Mouse (Mus musculus) embryonic facial prominence, embryonic 15.5 days (tissue): ENCODE results near the gene Paf1. TPM values are rescaled to one million over a fixed set of nuclear protein-coding genes. Genes with fewer than 3 reads are reported as not detected.
"Not testable (repeated sequence)": the region's sequence is repeated elsewhere in the genome, so short reads cannot be mapped to it uniquely, and the experiment has no call there.

Experiments
- ATAC-seq: fragments of 200-750 bp; cut with Nextera tagmentation; 2 replicates; pipeline ENCODE4 v1.8.0; 2017; ENCODE audit warnings: low read depth, moderate TSS enrichment; ENCODE audit not compliant: insufficient number of reproducible peaks, low FRiP score, low TSS enrichment
- H3K27ac ChIP-seq: fragments of 300-500 bp; sonication (generic); replicated peaks from 2 replicates; pipeline ENCODE4 v1.5.1; 2015; ENCODE audit warnings: mild to moderate bottlenecking, inconsistent platforms
- H3K27me3 ChIP-seq: fragments of 300-500 bp; sonication (generic); 2 replicates; pipeline ENCODE4 v1.6.1; 2015; ENCODE audit warnings: inconsistent platforms
- H3K36me3 ChIP-seq: fragments of 300-500 bp; sonication (generic); 2 replicates; pipeline ENCODE4 v1.6.1; 2015; ENCODE audit warnings: mild to moderate bottlenecking, inconsistent platforms
- H3K4me1 ChIP-seq: fragments of 300-500 bp; sonication (generic); 2 replicates; pipeline ENCODE4 v1.6.1; 2015; ENCODE audit warnings: inconsistent platforms
- H3K4me2 ChIP-seq: fragments of 300-500 bp; sonication (generic); replicated peaks from 2 replicates; pipeline ENCODE4 v1.6.1; 2015; ENCODE audit warnings: mild to moderate bottlenecking, inconsistent platforms
- H3K4me3 ChIP-seq: fragments of 300-500 bp; sonication (generic); replicated peaks from 2 replicates; pipeline ENCODE4 v1.5.1; 2015; ENCODE audit warnings: mild to moderate bottlenecking, inconsistent platforms
- H3K9ac ChIP-seq: fragments of 300-500 bp; sonication (generic); 2 replicates; pipeline ENCODE4 v1.6.1; 2015; ENCODE audit warnings: inconsistent platforms
- H3K9me3 ChIP-seq: fragments of 300-500 bp; sonication (generic); replicated peaks from 2 replicates; pipeline ENCODE4 v1.6.1; 2016; ENCODE audit warnings: inconsistent platforms
- WGBS: fragments of 180-500 bp; shearing (Covaris S2); methylation state at CpG from one replicate; pipeline ENCODE4 v1.1.7; 2015; 5-methylcytosine and 5-hydroxymethylcytosine counted together
- polyA plus RNA-seq: library from polyadenylated mRNA; unstranded; fragments of >200 nt; fragmentation: Nextera tagmentation; extraction: Ambion mirVana; gene quantifications from 2 replicates; pipeline ENCODE4 v1.2.1, GENCODE M21; 2015

The Paf1 gene
- polyA plus RNA-seq, 1 experiment from 2014 or later, result 78.9 TPM

DNA sequence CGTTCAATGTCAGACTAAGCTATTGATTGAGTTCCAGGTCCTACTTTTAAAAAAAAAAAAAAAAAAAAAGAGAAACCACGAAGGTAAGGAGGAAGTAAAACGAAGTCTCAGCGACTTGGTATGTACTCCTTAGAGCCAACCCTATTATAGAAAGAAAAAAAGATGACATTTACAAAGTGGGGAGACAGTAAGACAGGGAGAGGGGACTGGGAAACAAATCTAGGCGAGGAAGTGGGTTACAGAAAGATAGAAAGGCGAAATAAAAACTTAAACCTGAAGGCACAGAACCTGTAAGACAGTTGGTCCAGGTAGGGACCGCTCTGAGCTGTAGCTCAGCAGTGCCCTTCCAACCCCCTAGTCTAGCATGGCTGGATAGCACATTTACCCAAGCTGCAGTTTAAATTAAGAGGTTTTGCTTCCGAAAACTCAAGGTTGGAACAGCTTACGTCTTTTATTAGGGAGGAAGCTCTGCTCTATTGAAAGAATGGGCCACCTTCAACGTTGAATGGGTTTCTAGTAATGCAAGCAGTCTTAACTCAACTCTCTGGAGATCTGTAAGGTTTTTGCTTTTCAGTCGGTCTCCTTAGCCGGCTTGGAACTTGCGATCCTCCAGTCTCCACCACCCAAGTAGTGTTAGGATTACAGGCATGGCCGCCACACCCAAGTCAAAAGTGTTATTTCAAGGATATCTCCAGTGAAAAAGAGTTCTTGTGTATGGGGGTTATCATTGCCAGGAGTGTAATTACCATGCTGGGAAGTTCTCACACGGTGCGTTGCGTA is 12.3 kb upstream of the Paf1 start, which contains the start of gene Zfp36:
Gene Zfp36, minus strand, starts transcription at position 17 of the 780 bp plus-strand sequence.
- ATAC-seq, result no peak
- peaks cover 79% of the 10 kb centered on the region for H3K4me1 ChIP-seq
- WGBS, result 37% methylated on average over 17 of the region's 17 CpGs

DNA sequence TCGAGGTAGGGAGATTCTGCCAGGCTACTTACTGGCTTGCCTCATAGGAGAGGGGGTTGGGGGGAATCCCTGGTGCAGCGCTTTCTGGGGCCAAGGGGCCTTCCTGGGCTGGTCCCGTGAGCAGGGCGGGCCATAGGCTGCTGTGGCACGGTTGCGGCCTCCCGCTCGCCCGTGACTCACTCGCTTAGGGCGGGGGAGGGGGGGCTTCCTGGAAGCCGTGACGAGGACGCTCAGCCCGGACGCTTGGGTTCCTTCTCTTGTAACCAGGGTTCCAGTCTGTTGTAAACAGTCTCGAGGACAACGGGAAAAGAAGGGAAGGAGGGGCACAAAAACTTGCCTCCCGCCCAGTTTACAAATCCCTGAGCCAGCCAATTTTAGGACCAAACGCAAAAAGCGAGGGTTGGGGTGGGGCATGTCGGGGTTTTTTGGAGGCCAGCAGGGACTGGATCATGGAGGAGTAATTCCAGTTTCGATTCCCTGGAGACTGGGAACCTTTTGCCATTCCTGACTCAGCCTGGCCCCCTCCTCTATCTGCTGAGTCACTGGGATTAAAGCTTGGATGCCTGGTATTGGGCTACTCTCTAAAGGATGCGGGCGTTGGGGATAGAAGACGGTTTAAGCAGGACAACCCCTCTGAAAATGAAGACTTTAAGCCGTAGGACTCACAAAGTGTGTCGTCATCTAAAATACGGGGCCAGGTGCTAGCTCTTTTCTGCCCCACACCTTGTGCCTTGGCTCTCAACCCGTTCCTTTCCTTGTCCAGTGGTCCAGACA is 11.5 kb upstream of the Paf1 start:
- Histone ChIP-seq H3K36me3 (peaks cover 20% of the 10 kb centered on the region; the same call in 1 of the 2 replicates), H3K27ac (peak overlapping the region; percentile 98), H3K9me3 (no peaks in the 10 kb centered on the region), H3K9ac (peak overlapping the region; percentile 39), H3K4me2 (peak overlapping the region; percentile 73), H3K4me1 (peaks cover 77% of the 10 kb centered on the region), H3K27me3 (no peaks in the 10 kb centered on the region), H3K4me3 (peak overlapping the region; percentile 39)
- WGBS, result 2% methylated on average over 30 of the region's 30 CpGs
- ATAC-seq, result peak; percentile 59

More for the DNA sequence above, 12.3 kb upstream of the Paf1 start, which contains the start of gene Zfp36:
- H3K27me3 ChIP-seq, result no peaks in the 10 kb centered on the region
- H3K9me3 ChIP-seq, result no peaks in the 10 kb centered on the region
- H3K36me3 ChIP-seq, result peaks cover 12% of the 10 kb centered on the region; the same call in 1 of the 2 replicates
- H3K27ac ChIP-seq, result peak within 1 kb of the TSS; percentile 98
- H3K4me3 ChIP-seq, result peak within 1 kb of the TSS; percentile 81
- peak within 1 kb of the TSS; percentile 77 for H3K9ac ChIP-seq
- peak within 1 kb of the TSS; percentile 87 for H3K4me2 ChIP-seq

DNA sequence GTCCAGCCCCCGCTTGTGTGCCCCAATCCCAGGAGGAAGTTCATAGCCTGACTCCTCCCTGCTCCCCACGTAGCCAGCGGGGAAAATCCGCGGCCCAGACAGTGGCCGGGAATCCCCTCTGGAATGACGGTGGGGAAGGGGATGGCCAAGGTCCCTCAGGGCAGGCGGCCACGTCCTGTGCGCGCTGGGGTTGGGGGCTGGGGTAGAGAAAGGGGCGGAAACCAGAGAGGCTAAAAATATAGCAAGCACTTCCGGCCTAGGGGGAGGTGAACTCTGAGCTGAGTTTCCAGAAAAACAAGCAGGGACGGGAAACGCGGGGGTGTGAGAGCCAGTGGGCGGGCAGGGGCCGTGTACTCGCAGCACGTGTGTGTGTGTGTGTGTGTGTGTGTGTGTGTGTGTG is 10.8 kb upstream of the Paf1 start:
- peak overlapping the region; percentile 39 for H3K9ac ChIP-seq
- peak; percentile 76 for ATAC-seq
- H3K4me3 ChIP-seq, result peak overlapping the region; percentile 39
- H3K27ac ChIP-seq, result peak overlapping the region; percentile 98
- H3K4me1 ChIP-seq, result peaks cover 75% of the 10 kb centered on the region
- peak overlapping the region; percentile 73 for H3K4me2 ChIP-seq
- no peaks in the 10 kb centered on the region for H3K27me3 ChIP-seq
- peaks cover 22% of the 10 kb centered on the region; the same call in 1 of the 2 replicates for H3K36me3 ChIP-seq
- 1% methylated on average over 20 of the region's 20 CpGs for WGBS
- H3K9me3 ChIP-seq, result no peaks in the 10 kb centered on the region

DNA sequence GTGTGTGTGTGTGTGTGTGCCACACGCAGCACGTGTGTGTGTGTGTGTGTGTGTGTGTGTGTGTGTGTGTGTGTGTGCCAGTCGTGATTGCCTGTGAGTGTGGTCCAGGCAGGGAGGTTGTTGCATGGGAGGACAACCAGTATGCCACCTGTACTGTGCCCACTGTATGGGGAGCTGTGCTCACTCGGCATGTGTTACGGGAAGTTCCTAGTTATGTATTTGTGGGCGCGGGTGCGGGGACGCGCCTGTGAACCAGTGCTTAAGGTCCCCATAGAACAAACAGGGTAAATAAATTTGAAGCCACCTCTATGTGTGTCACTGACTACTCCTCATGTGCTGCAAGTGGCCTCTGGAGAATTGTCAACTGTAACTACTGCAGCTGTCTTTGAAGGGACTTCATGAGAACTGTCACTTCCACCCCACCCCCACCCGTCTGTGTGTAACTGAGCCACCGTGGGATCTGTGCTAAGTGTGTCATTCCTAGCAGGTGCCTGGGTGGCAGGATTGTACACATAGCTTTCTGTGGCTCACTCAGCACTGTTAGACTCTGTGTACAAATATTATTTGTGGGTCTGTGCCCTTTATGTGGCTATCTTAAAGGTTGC is 10.3 kb upstream of the Paf1 start:
- H3K4me1 ChIP-seq, result peaks cover 70% of the 10 kb centered on the region
- peak overlapping the region; percentile 73 for H3K4me2 ChIP-seq
- peak overlapping the region; percentile 39 for H3K4me3 ChIP-seq
- peaks cover 20% of the 10 kb centered on the region; the same call in 1 of the 2 replicates for H3K36me3 ChIP-seq
- peak overlapping the region; percentile 98 for H3K27ac ChIP-seq
- ATAC-seq, result no peak
- no peak overlapping the region for H3K9ac ChIP-seq
- 22% methylated on average over 10 of the region's 12 CpGs for WGBS
- H3K9me3 ChIP-seq, result no peaks in the 10 kb centered on the region
- no peaks in the 10 kb centered on the region for H3K27me3 ChIP-seq

DNA sequence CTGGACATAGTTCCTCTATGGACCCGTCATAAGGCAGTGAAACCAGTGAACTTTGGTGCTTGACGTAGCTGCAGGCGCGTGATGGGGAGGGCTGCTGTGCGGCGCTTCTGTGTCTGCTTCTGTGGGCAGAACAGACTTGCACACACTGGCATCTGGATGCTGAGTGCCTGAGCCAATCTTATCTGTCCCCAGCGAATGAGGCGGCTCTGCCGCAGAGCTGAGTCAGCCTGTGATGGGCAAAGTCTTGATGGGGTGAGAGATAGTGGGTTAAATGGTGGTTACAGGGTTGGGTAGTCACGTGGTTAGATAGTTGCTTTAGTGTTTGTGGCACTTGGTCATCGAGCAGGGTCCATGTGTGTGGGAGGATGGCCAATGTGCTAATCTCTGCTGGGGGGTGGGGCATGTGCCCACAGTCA is 9.8 kb upstream of the Paf1 start:
- H3K36me3 ChIP-seq, result peaks cover 22% of the 10 kb centered on the region
- no peak overlapping the region for H3K4me3 ChIP-seq
- no peak overlapping the region for H3K9ac ChIP-seq
- no peaks in the 10 kb centered on the region for H3K27me3 ChIP-seq
- peak overlapping the region; percentile 73; the same call in 1 of the 2 replicates for H3K4me2 ChIP-seq
- H3K27ac ChIP-seq, result peak overlapping the region; percentile 98
- H3K9me3 ChIP-seq, result no peaks in the 10 kb centered on the region
- 50% methylated on average over 11 of the region's 11 CpGs for WGBS
- ATAC-seq, result no peak
- peaks cover 65% of the 10 kb centered on the region for H3K4me1 ChIP-seq

DNA sequence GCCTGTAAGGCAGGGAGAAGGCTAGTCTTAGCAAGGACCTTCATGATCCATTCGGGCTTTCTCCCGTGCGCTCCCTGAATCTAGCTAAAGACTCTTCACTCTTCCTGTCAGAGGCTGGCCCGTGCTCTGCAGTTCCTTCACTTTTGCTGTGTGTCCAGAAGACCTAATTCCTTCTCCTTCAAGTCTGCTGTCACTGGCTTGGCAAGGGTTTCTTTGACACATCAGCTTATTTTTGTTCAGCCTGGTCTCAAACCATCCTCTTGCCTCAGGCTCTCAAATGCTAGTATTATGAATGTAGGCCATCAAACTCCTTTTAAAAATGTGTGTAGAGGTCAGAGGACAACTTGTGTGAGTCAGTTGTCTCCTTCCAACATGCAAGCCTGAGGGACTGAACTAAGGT is 9.1 kb upstream of the Paf1 start:
- H3K4me2 ChIP-seq, result no peak overlapping the region
- peaks cover 28% of the 10 kb centered on the region for H3K36me3 ChIP-seq
- no peak overlapping the region for H3K9ac ChIP-seq
- H3K9me3 ChIP-seq, result no peaks in the 10 kb centered on the region
- no peak overlapping the region for H3K4me3 ChIP-seq
- H3K27me3 ChIP-seq, result no peaks in the 10 kb centered on the region
- 72% methylated on average over 4 of the region's 4 CpGs for WGBS
- peak overlapping the region; percentile 98 for H3K27ac ChIP-seq
- H3K4me1 ChIP-seq, result peaks cover 58% of the 10 kb centered on the region
- no peak for ATAC-seq

DNA sequence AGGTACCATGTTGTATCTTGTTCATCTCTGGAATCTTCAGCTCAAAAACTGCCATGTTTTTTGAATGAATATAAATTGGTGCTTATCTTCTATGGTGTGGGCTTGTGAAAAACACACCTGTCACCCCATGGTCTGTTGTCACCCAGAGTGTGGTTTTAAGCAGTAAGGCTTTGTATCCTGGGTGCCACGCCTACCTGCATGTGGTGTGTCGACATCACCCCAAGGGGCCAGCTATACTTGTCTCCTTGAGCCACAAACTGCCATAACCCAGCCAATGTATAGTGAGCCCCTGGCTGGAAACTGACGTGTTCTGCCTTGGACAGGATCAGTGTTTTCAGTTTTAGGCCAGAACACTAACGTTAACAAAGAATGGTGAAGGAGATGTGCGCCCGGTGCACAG is 8.6 kb upstream of the Paf1 start:
- no peak for ATAC-seq
- no peak overlapping the region for H3K27ac ChIP-seq
- no peak overlapping the region for H3K9ac ChIP-seq
- no peaks in the 10 kb centered on the region for H3K27me3 ChIP-seq
- no peak overlapping the region for H3K4me3 ChIP-seq
- H3K9me3 ChIP-seq, result no peaks in the 10 kb centered on the region
- H3K4me1 ChIP-seq, result peaks cover 56% of the 10 kb centered on the region
- H3K4me2 ChIP-seq, result no peak overlapping the region
- H3K36me3 ChIP-seq, result peaks cover 33% of the 10 kb centered on the region
- 76% methylated on average over 6 of the region's 6 CpGs for WGBS

DNA sequence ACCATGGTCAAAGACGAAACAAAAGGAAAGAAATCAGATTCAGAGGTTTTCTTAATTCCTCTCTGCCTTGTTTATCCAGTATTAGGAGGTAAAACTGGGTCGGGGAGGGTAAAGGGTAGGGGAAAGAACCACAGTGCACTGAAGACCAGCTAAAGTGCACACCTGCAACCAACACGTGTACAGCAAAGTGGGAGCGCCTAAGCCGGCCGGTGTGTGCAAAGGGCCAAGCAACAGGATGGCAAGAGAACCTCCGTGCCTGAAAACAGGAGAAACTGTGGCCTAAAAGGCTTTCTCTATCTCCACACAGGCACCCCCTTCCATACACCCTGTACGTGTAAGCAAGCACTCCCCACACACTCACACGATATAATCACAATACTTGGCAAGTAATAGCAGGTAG is 7.6 kb upstream of the Paf1 start:
- WGBS, result 91% methylated on average over 9 of the region's 9 CpGs
- Histone ChIP-seq H3K27ac (peak overlapping the region; percentile 56), H3K36me3 (peaks cover 42% of the 10 kb centered on the region), H3K9me3 (no peaks in the 10 kb centered on the region), H3K9ac (no peak overlapping the region), H3K4me1 (peaks cover 45% of the 10 kb centered on the region), H3K4me3 (no peak overlapping the region), H3K27me3 (no peaks in the 10 kb centered on the region), H3K4me2 (no peak overlapping the region)
- no peak for ATAC-seq

DNA sequence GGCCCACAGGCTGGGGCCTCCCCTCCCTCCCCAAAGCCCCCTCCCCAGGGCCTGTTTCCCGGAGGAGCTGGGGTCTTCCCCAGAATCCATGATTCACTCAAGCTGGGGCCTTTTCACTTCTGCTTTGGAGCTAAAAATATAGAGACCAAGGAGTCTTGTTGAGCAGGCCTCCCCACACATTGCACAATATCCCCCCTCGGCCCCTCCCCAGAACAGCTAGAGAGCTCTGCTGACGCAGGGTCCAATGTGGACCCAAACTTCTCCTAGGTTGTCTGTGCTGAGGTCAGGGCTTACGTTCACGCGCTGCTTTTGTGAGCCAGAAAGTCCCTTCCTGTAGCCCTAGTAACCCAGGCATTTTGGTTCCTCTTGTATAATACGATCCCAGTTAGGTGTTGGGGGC is 6.7 kb upstream of the Paf1 start:
- Histone ChIP-seq H3K4me1 (peaks cover 38% of the 10 kb centered on the region), H3K4me2 (no peak overlapping the region), H3K27ac (peak overlapping the region; percentile 56), H3K9ac (no peak overlapping the region), H3K9me3 (no peaks in the 10 kb centered on the region), H3K36me3 (peaks cover 49% of the 10 kb centered on the region), H3K27me3 (no peaks in the 10 kb centered on the region), H3K4me3 (no peak overlapping the region)
- no peak for ATAC-seq
- 82% methylated on average over 7 of the region's 7 CpGs for WGBS

DNA sequence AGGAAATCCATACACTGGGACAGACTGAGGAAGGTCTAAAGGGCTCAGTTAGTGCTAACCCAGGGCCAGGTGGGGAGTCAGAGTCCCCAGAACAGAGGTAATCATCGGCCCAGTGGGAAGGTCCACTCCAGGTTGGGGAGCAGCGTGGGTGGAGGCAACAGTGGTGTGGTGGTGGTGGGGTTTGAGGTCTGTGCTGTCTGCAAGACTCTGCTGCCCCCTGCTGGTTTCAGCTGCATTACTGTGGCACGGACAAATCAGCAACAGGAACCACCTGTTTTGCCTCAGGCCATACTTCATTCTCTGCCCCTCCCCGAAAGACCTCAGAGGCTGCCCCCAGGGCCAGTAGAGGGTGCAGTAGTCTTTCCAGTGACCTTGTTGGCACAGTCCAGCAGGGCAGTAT is 6.3 kb upstream of the Paf1 start:
- peaks cover 38% of the 10 kb centered on the region for H3K4me1 ChIP-seq
- no peak overlapping the region for H3K9ac ChIP-seq
- 4% methylated on average over 4 of the region's 4 CpGs for WGBS
- H3K27ac ChIP-seq, result peak overlapping the region; percentile 56
- peaks cover 49% of the 10 kb centered on the region for H3K36me3 ChIP-seq
- H3K4me3 ChIP-seq, result no peak overlapping the region
- H3K4me2 ChIP-seq, result no peak overlapping the region
- ATAC-seq, result peak; percentile 71
- H3K9me3 ChIP-seq, result no peaks in the 10 kb centered on the region
- no peaks in the 10 kb centered on the region for H3K27me3 ChIP-seq

DNA sequence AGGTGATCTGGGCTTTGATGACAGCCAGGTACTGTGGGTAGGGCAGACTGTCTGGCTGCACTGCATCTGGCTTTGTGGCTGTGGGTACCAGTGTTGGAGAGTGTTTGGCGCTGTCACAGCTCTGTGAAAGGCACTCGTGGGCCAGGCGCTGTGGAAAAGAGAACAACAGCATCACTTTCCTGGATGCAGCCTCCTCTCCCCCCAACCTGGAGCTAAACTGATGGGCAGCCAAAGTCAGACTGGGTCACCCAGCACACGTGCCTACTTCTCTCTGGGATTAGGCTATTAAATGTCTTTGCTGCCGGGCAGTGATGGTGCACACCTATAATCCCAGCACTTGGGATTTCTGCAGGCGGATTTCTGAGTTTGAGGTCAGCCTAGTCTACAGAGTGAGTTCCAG is 5.9 kb upstream of the Paf1 start:
- not testable (repeated sequence) for ATAC-seq, H3K9me3 ChIP-seq, H3K4me2 ChIP-seq, H3K27ac ChIP-seq, H3K27me3 ChIP-seq, H3K4me3 ChIP-seq, H3K9ac ChIP-seq
- peaks cover 49% of the 10 kb centered on the region for H3K36me3 ChIP-seq
- peaks cover 38% of the 10 kb centered on the region for H3K4me1 ChIP-seq
- WGBS, result 79% methylated on average over 6 of the region's 6 CpGs
